Mouse (Mus musculus) gastrocnemius, postnatal 14 days (tissue): ENCODE results near the gene Tsg101. TPM values are rescaled to one million over a fixed set of nuclear protein-coding genes. Genes with fewer than 3 reads are reported as not detected.

Source experiments
- DNase-seq: peaks from one replicate; pipeline ENCODE4 v3.0.0; 2021; ENCODE audit warnings: mixed read lengths
- intact Hi-C: fragments of 180-260 bp; cut with DNase I; formaldehyde crosslinking; loops from one replicate; pipeline ENCODE4 v1.15.1; 2025; ENCODE audit warnings: low total_unique reads
- total RNA-seq, 2 experiments: library from RNA; stranded (reverse); gene quantifications; 2 replicates each; pipeline ENCODE4 v1.2.3; 2021

Gene Tsg101
- total RNA-seq, 2 experiments from 2014 or later, result 43.4 to 49.2 TPM

DNA sequence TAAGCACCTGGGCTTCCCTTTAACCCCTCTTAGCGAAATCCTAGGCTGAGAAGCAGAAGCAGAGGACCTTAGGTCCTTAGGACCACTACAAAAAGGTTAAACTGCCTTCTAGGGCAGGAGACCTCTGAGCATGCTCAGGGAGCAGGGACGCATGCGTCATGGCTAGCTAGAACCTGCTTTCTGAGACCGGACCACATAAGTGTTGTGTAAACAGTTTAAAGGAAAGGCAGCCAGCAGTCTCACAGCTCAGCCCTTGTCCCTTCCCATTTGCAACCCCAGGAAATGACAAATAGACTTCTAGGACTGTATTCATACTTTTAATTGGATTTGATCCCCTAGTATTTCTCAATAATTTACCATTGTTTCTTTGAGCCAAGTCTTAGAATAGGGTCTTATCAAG, 79.4 kb downstream of the Tsg101 start:
- intact Hi-C loops, result no loop called here

DNA sequence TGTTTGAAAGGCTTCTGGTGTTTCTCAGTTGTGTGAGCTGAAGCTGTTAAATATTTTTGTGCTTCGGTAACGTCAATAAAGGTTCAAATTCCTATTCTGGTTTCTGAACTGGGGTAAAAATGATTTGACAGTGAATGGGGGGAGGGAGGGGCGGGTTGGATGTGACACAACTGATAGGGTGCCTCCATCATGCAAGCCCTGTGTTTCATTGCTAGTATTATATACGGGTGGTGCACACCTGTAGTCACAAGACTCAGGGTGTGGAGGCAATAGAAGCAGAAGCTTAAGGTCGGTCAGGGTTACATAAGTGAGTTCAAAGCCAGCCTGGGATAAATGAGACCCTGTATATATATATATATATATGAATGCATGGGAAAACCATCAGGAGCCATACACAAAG, 79.9 kb downstream of the Tsg101 start:
- DNase-seq, result no peak
- intact Hi-C loops, result no loop called here

More for the DNA sequence above, 79.4 kb downstream of the Tsg101 start:
- no peak for DNase-seq

DNA sequence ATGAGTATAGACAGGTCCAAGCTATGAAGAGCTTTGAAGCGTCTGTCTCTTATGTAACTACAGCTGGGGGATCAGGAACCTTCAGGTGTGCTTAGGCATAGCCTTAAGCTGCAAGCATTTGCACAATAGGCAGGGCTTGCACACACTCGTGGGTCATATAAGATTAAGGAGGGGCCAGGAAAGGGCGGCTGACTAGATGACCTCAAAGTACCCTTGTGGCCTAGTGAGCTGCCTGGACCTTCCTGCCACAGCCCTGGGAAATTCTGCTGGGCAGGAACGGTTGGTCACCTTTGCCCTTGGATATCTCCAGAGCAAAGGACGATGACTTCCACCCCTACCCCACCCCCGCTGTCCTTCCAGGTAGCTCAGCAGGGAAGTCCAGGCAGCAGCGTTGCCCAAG, 80.3 kb downstream of the Tsg101 start:
- intact Hi-C loops, result no loop called here
- DNase-seq, result no peak

Other genes with a start within 250 kb of the Tsg101 start
- gene Tph1, start 247.4 kb downstream of the Tsg101 start, total RNA-seq, result 1 to 10 TPM in 1 of 2 experiments, under 1 TPM in 1; 0.47 to 1.4 TPM
- 1 to 10 TPM; 4.1 to 4.9 TPM for gene Saal1, start 209.3 kb downstream of the Tsg101 start, total RNA-seq
- not detected for gene Saa3, start 204.3 kb downstream of the Tsg101 start, total RNA-seq
- not detected for gene Saa4, start 187.4 kb downstream of the Tsg101 start, total RNA-seq
- gene Saa1, start 177.0 kb downstream of the Tsg101 start, total RNA-seq, result under 1 TPM in 1 of 2 experiments, not detected in 1; 0.40 TPM
- gene Saa2, start 168.2 kb downstream of the Tsg101 start, total RNA-seq, result under 1 TPM in 1 of 2 experiments, not detected in 1; 0.35 TPM
- gene Hps5, start 123.9 kb downstream of the Tsg101 start, total RNA-seq, result 10 to 100 TPM; 10.5 to 11.9 TPM
- 10 to 100 TPM; 14.5 to 16.8 TPM for gene Gtf2h1, start 123.9 kb downstream of the Tsg101 start, total RNA-seq
- gene Ldha, start 78.5 kb downstream of the Tsg101 start, total RNA-seq, result 1,000 to 10,000 TPM; 2,600 to 2,686 TPM
- not detected for gene Ldhc, start 58.8 kb downstream of the Tsg101 start, total RNA-seq
- 10 to 100 TPM; 10.2 TPM for gene Uevld, start 38.6 kb upstream of the Tsg101 start, total RNA-seq
- gene Gm9999, start 63.6 kb upstream of the Tsg101 start, total RNA-seq, result not detected
- 1 to 10 TPM; 6.0 to 7.2 TPM for gene Spty2d1, start 88.4 kb upstream of the Tsg101 start, total RNA-seq
- 1 to 10 TPM; 7.2 to 8.1 TPM for gene Tmem86a, start 130.6 kb upstream of the Tsg101 start, total RNA-seq
- gene Ptpn5, start 213.7 kb upstream of the Tsg101 start, total RNA-seq, result not detected